Mouse (Mus musculus): ENCODE data around the gene Ero1lb. TPM values are rescaled to one million over a fixed set of nuclear protein-coding genes. Genes with fewer than 3 reads are reported as not detected.
"Not testable (repeated sequence)": the region's sequence is repeated elsewhere in the genome, so short reads cannot be mapped to it uniquely, and the experiment has no call there.

The Ero1lb gene
- total and polyA plus RNA-seq, 3 experiments, result 1.3 to 2.3 (median 2.2) TPM

DNA sequence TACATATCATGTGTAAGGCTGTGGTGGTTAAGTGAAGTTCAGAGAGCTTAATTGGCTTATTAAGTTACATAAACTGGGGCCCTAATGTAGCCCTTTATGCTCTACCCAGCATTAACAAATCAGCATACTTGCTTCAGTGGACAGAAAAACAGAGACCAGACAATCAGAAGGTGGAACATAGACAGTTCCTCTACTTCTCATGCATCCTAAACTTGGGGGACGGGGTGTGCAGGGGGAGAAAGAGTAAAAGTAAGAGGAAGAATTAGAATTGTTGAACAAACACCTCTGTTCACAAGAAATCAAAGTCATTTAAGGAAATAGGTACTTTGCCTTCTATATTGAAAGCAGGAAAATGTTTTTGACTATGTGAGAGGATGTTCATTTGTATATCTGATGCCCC lies 2.3 kb downstream of the Ero1lb start:
- no peaks in the 10 kb centered on the region for H3K36me3 ChIP-seq (ENCODE audit: control insufficient read depth, insufficient read depth, low read length)
- no peak overlapping the region for H3K27ac ChIP-seq
- TF ChIP-seq CTCF (IDR thresholded peaks at IDR 0.05) (no peak), POLR2A (IDR thresholded peaks at IDR 0.05; ENCODE audit: insufficient read depth, low read depth, low read length) (no peak), EP300 (IDR thresholded peaks at IDR 0.05; ENCODE audit: insufficient read depth, low read depth, low read length) (no peak)
- no peaks in the 10 kb centered on the region for H3K27me3 ChIP-seq (ENCODE audit: control insufficient read depth, insufficient read depth, low read length)
- peaks cover 5% of the 10 kb centered on the region for H3K4me1 ChIP-seq (ENCODE audit: control insufficient read depth, insufficient read depth, low read length)
- no peak overlapping the region for H3K4me3 ChIP-seq
- no peaks in the 10 kb centered on the region for H3K79me2 ChIP-seq (replicated peaks; ENCODE audit: control insufficient read depth, insufficient read depth, low read length)
- no peak for DNase-seq
- WGBS, result 86% methylated on average over 1 of the region's 1 CpGs
- intact Hi-C loops (cut with DNase I), result loop anchor here (2.0 to 5.0 kb wide), 2 partner anchors 105 to 311 kb away; partner anchors contain the start of gene Mtr
- no peak overlapping the region for H3K9ac ChIP-seq (ENCODE audit: low read depth, low read length)

DNA sequence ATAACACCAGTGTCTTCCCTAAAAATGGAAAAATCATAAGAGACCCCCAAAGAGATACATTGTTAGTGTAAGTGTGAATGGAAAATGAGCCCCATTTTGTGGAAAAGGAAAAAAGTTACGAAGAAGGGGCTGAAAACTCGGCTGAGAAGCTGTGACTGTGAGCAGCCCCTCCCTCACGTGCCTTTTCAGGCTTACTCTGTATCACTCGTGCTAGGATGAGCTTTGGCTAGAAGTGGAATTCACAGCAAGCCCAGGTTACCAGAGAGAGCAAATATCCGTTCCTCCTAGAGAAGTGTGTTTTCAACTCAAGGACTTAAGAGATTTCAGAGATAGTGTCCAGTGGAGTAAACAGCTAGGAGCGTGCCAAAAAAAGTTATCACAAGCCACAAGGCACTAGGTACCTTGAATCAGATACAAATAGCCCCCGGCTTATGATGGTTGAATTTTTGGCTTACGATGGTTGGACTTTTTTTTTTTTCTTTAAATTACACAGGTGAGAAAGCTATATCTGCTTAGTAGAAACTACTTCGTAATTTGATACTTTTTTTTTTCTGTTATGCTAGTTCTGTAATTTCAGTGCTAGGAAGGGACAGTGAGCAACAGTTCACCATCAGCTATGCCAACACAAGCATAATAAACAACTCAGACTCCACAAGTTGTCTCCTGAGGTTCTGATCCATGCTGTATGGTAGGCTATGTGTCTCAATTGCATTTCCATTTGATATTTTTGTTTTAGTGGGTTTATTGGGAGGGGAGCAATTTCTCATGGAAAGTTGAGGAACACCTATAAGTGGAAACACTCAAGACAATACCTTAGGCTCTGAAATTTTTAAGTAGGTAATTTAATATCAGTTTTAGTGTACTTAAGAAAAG lies 3.2 kb downstream of the Ero1lb start:
- Histone ChIP-seq H3K36me3 (ENCODE audit: control insufficient read depth, insufficient read depth, low read length) (no peaks in the 10 kb centered on the region), H3K9ac (ENCODE audit: low read depth, low read length) (no peak overlapping the region), H3K4me1 (ENCODE audit: control insufficient read depth, insufficient read depth, low read length) (peaks cover 5% of the 10 kb centered on the region), H3K27me3 (ENCODE audit: control insufficient read depth, insufficient read depth, low read length) (no peaks in the 10 kb centered on the region), H3K27ac (no peak overlapping the region), H3K4me3 (no peak overlapping the region), H3K79me2 (replicated peaks; ENCODE audit: control insufficient read depth, insufficient read depth, low read length) (no peaks in the 10 kb centered on the region)
- no peak for DNase-seq
- 70% methylated on average over 9 of the region's 9 CpGs for WGBS
- intact Hi-C loops (cut with DNase I), result loop anchor here (5.0 kb wide), 1 partner anchor 312 kb away; the partner anchor contains the start of gene Mtr
- TF ChIP-seq CTCF (IDR thresholded peaks at IDR 0.05), result no peak
- TF ChIP-seq EP300 (IDR thresholded peaks at IDR 0.05; ENCODE audit: insufficient read depth, low read depth, low read length), result no peak
- TF ChIP-seq POLR2A (IDR thresholded peaks at IDR 0.05; ENCODE audit: insufficient read depth, low read depth, low read length), result no peak

DNA sequence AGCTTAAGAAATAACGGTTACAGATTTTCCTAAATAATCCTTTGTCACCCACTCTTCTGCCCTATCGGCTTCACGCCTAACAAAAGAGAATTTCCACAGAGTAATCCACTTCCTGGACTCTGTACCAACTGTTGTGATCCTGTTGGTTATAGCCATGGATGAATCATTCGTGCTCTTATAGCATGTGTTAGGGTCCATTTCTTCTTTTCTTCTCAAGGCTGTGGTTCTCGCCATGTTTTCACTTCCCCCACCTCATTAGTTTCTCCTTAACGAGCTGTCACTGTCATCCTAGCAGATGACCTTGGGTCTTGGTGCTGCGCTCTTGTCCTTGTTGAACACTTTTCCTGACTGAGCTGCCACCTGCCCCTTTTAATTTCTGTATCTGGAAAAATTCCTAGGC lies 4.1 kb downstream of the Ero1lb start:
- intact Hi-C loops (cut with DNase I), result loop anchor here (5.0 kb wide), 1 partner anchor 312 kb away; the partner anchor contains the start of gene Mtr
- Histone ChIP-seq H3K36me3 (ENCODE audit: control insufficient read depth, insufficient read depth, low read length) (no peaks in the 10 kb centered on the region), H3K9ac (ENCODE audit: low read depth, low read length) (no peak overlapping the region), H3K79me2 (replicated peaks; ENCODE audit: control insufficient read depth, insufficient read depth, low read length) (no peaks in the 10 kb centered on the region), H3K4me3 (no peak overlapping the region), H3K27ac (no peak overlapping the region), H3K4me1 (ENCODE audit: control insufficient read depth, insufficient read depth, low read length) (peaks cover 5% of the 10 kb centered on the region), H3K27me3 (ENCODE audit: control insufficient read depth, insufficient read depth, low read length) (no peaks in the 10 kb centered on the region)
- 81% methylated on average over 7 of the region's 7 CpGs for WGBS
- DNase-seq, result no peak
- TF ChIP-seq POLR2A (IDR thresholded peaks at IDR 0.05; ENCODE audit: insufficient read depth, low read depth, low read length), result no peak
- no peak for TF ChIP-seq CTCF (IDR thresholded peaks at IDR 0.05)
- no peak for TF ChIP-seq EP300 (IDR thresholded peaks at IDR 0.05; ENCODE audit: insufficient read depth, low read depth, low read length)

DNA sequence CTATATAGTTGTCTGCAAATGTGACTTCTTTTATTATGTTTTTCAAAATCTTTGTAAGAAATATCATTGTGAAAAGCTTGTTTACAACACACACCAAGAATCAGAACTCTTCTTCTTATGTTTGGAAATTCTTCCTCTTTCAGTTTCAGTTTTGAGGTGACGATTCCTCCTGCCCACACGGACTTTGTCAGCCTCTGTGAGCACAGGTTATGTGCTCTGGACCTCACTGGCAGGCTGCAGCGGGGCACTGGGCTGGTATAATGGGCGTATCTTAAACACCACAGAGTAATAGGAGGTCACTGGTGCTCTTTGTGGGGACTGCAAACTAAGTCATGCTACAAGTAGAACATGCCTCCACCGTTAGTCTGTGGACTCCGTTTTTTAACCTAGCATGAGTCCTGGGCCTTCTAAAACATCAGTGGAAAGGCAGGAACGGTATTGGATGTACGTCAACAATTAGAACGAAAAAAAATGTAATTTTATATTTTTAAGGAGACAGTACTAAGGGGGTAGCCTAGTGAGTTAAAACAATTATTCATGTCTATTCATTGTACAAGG lies 9.4 kb downstream of the Ero1lb start:
- Histone ChIP-seq H3K4me3 (no peak overlapping the region), H3K27ac (no peak overlapping the region), H3K9ac (ENCODE audit: low read depth, low read length) (no peak overlapping the region), H3K79me2 (replicated peaks; ENCODE audit: control insufficient read depth, insufficient read depth, low read length) (no peaks in the 10 kb centered on the region), H3K27me3 (ENCODE audit: control insufficient read depth, insufficient read depth, low read length) (no peaks in the 10 kb centered on the region), H3K4me1 (ENCODE audit: control insufficient read depth, insufficient read depth, low read length) (no peaks in the 10 kb centered on the region), H3K36me3 (ENCODE audit: control insufficient read depth, insufficient read depth, low read length) (no peaks in the 10 kb centered on the region)
- peak in 1 of 2 experiments; percentile 8 for DNase-seq
- intact Hi-C loops (cut with DNase I), result no loop called here
- WGBS, result 75% methylated on average over 9 of the region's 9 CpGs
- TF ChIP-seq CTCF (IDR thresholded peaks at IDR 0.05) (no peak), EP300 (IDR thresholded peaks at IDR 0.05; ENCODE audit: insufficient read depth, low read depth, low read length) (no peak), POLR2A (IDR thresholded peaks at IDR 0.05; ENCODE audit: insufficient read depth, low read depth, low read length) (no peak)

DNA sequence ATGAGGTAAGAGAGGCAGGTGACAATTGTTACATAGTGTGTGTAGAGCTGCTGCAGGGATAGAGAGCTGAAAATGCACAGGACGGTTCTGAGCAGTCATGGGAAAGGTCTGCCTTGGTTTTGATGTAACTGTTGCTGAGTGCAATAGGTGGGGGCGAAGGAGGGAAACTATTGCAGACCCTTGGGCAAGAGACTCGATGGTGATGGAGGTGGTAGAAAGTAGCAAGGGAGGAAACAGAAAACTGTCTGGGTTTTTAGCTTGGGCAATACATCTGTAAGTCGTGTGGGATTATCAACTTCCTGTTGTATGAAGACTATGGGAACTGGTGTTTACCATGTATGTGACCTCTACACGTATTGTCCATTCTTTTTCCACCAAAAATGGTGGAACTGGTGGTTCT lies 12.5 kb downstream of the Ero1lb start:
- no peaks in the 10 kb centered on the region for H3K27me3 ChIP-seq (ENCODE audit: control insufficient read depth, insufficient read depth, low read length)
- intact Hi-C loops (cut with DNase I), result no loop called here
- TF ChIP-seq EP300 (IDR thresholded peaks at IDR 0.05; ENCODE audit: insufficient read depth, low read depth, low read length) (no peak), CTCF (IDR thresholded peaks at IDR 0.05) (no peak), POLR2A (IDR thresholded peaks at IDR 0.05; ENCODE audit: insufficient read depth, low read depth, low read length) (no peak)

DNA sequence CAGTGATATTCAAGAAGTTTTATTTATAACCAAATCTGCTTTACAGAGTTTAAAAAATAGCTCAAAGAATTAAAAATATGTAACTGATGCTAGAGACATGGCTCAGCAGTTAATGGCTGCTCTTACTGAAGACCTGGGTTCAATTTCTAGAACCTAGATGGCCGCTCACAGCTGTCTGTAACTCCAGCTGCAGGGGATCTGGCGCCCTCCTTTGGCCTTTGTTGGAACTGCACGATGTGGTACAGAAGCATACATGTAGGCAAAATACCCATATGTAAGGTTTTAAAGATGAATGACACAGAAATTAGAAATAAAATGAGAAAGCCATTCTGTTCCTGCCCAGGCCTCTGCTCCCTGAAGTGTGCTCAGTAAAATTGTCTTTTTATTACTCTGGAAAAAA lies 23.3 kb downstream of the Ero1lb start:
- TF ChIP-seq CTCF (IDR thresholded peaks at IDR 0.05) (peak; percentile 81), EP300 (IDR thresholded peaks at IDR 0.05; ENCODE audit: insufficient read depth, low read depth, low read length) (no peak)
- H3K27ac ChIP-seq, result no peak overlapping the region
- peak; percentile 46 to 70 for DNase-seq
- intact Hi-C loops (cut with DNase I), result no loop called here
- no peak overlapping the region for H3K9ac ChIP-seq (ENCODE audit: low read depth, low read length)
- WGBS, result 16% methylated on average over 3 of the region's 3 CpGs
- no peaks in the 10 kb centered on the region for H3K27me3 ChIP-seq (ENCODE audit: control insufficient read depth, insufficient read depth, low read length)
- no peaks in the 10 kb centered on the region for H3K79me2 ChIP-seq (replicated peaks; ENCODE audit: control insufficient read depth, insufficient read depth, low read length)
- no peak overlapping the region for H3K4me3 ChIP-seq
- no peaks in the 10 kb centered on the region for H3K36me3 ChIP-seq (ENCODE audit: control insufficient read depth, insufficient read depth, low read length)
- no peaks in the 10 kb centered on the region for H3K4me1 ChIP-seq (ENCODE audit: control insufficient read depth, insufficient read depth, low read length)

More for the DNA sequence above, 12.5 kb downstream of the Ero1lb start:
- Histone ChIP-seq H3K27ac (no peak overlapping the region), H3K36me3 (ENCODE audit: control insufficient read depth, insufficient read depth, low read length) (no peaks in the 10 kb centered on the region), H3K79me2 (replicated peaks; ENCODE audit: control insufficient read depth, insufficient read depth, low read length) (no peaks in the 10 kb centered on the region), H3K4me3 (no peak overlapping the region), H3K9ac (ENCODE audit: low read depth, low read length) (no peak overlapping the region), H3K4me1 (ENCODE audit: control insufficient read depth, insufficient read depth, low read length) (no peaks in the 10 kb centered on the region)
- WGBS, result 72% methylated on average over 5 of the region's 5 CpGs
- DNase-seq, result no peak

DNA sequence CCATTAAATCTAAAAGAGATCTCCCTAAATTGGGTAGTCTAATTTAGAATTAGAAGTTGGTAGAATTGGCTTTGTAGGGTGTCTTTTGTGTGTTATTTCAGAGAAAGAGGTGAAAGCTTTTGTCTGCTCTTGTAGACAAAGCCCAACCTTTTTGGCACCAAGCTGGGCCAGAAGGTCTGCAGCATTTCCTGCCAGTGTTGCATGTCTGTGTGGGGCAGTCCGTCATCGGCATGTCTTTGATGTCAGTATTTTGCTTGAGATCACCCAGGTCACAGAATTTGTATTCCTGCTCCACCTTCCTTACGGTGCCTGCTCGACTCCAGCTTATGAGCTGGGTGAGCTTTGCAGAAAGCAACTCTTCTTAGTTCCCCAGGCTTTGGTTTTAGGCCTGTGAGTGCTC lies 31.4 kb downstream of the Ero1lb start:
- DNase-seq, result peak in 1 of 2 experiments; percentile 5
- not testable (repeated sequence) for H3K27ac ChIP-seq

DNA sequence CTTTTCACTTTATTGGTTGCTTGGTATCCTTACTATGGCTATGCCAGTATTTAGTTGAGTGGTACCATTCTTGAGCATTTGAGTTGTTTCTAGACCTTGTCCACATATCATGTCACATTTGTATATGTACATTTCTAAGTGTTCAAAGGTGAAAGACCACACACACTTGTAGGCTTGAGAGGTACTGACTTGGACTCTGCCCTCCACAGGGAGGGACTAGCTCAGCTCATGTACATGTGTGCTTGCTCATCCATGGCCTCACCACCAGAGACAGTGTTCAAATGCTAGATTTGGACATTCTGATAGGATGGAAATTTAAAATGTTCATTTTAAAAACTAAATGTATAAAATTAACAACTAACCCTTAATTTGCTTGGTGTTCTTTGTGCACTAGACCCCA lies 44.5 kb downstream of the Ero1lb start:
- H3K27me3 ChIP-seq (ENCODE audit: control insufficient read depth, insufficient read depth, low read length); H3K4me1 ChIP-seq (ENCODE audit: control insufficient read depth, insufficient read depth, low read length); H3K4me3 ChIP-seq; DNase-seq; H3K27ac ChIP-seq; H3K36me3 ChIP-seq (ENCODE audit: control insufficient read depth, insufficient read depth, low read length); intact Hi-C loops (cut with DNase I); H3K79me2 ChIP-seq (replicated peaks; ENCODE audit: control insufficient read depth, insufficient read depth, low read length); H3K9ac ChIP-seq (ENCODE audit: low read depth, low read length): not testable (repeated sequence)

More for the DNA sequence above, 31.4 kb downstream of the Ero1lb start:
- H3K79me2 ChIP-seq (replicated peaks; ENCODE audit: control insufficient read depth, insufficient read depth, low read length); H3K36me3 ChIP-seq (ENCODE audit: control insufficient read depth, insufficient read depth, low read length); H3K4me1 ChIP-seq (ENCODE audit: control insufficient read depth, insufficient read depth, low read length); intact Hi-C loops (cut with DNase I); H3K27me3 ChIP-seq (ENCODE audit: control insufficient read depth, insufficient read depth, low read length); H3K4me3 ChIP-seq; H3K9ac ChIP-seq (ENCODE audit: low read depth, low read length): not testable (repeated sequence)
- 43% methylated on average over 4 of the region's 4 CpGs for WGBS

Data from heart, adult 2 months (tissue).